Mouse (Mus musculus): Measurements from ENCODE around the gene Pdzk1. TPM values are rescaled to one million over a fixed set of nuclear protein-coding genes. Genes with fewer than 3 reads are reported as not detected.

Pdzk1 gene
- polyA plus RNA-seq, 1 experiment from 2014 or later = 0.16 TPM

- H3K36me3 ChIP-seq = no peaks in the 10 kb centered on the region
- H3K9me3 ChIP-seq = no peaks in the 10 kb centered on the region
- no peak overlapping the region for H3K4me2 ChIP-seq
- H3K9ac ChIP-seq = no peak overlapping the region
- H3K4me3 ChIP-seq = no peak overlapping the region
- no peak overlapping the region for H3K27ac ChIP-seq (replicated peaks)
- no peaks in the 10 kb centered on the region for H3K4me1 ChIP-seq (replicated peaks)
- WGBS = 52% methylated on average over 6 of the region's 6 CpGs
- no peak for ATAC-seq (ENCODE audit: low FRiP score, low read depth)
- no peaks in the 10 kb centered on the region for H3K27me3 ChIP-seq
Measured at GRCm38 (mm10) chr3:96814342-96814741, 14.7 kb upstream of the Pdzk1 start.

DNA sequence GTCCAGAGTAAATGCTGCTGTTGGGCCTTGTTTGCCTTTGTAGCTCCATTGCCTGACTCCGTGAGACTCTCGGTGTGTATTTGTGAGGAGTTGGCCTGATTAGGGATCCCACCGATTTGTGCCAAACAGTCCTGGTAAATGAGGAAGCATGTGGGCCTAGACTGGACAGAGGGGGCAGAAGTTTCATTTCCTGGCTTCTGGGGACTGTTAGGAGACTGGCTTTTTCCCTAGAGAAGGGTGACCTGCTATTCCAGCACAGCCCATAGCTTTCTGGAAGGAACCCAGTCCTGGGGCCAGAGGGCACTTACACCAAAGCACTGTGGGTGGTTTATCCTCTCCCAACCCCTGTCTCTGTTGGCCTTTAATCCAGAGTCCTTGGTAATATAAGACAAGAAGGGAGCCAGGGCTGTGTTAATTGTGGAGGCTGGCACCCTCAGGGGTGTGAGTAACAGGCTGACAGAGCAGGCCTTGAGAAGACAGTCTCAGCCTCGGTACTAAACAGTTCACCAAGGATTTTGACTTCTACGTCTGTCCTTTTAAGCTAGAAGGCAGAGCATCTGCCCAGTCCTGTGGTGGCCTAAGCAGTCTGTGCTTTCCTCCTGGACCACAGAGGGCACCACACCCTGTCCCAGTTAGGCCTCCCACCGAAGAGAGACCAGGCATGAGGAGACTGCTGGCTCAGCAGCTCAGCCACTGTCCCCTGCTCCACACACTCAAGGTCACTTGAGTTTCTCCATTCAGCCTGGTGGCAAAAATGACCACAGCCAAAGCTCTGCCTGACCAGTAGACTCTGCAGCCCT lies 8.8 kb upstream of the Pdzk1 start:
- no peak overlapping the region for H3K4me3 ChIP-seq
- no peaks in the 10 kb centered on the region for H3K4me1 ChIP-seq (replicated peaks)
- WGBS = 87% methylated on average over 6 of the region's 6 CpGs
- no peak overlapping the region for H3K4me2 ChIP-seq
- H3K27ac ChIP-seq (replicated peaks) = no peak overlapping the region
- H3K9ac ChIP-seq = no peak overlapping the region
- no peaks in the 10 kb centered on the region for H3K36me3 ChIP-seq
- no peaks in the 10 kb centered on the region for H3K9me3 ChIP-seq
- ATAC-seq (ENCODE audit: low FRiP score, low read depth) = no peak
- H3K27me3 ChIP-seq = no peaks in the 10 kb centered on the region

DNA sequence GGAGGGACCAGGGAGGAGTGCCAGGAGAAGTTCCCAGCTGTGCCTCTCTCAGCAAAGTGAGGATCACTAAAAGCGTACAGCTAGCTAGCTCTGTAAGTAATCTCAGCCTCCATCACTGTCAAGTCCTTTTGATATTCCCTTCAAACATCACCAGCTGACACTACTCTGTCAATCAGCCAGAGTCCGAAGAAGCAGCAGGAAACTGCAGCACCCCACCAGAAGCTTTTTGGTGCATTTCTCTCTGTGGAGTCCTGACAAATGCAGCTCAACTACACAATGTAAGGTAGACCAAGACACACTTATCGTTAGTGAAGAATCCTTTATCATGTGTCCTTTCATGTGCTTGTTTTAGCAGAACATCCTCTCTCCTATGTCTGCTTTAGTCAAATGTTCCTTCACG lies 7.5 kb upstream of the Pdzk1 start:
- 88% methylated on average over 4 of the region's 4 CpGs for WGBS
- Histone ChIP-seq H3K27me3 (no peaks in the 10 kb centered on the region), H3K36me3 (no peaks in the 10 kb centered on the region), H3K4me1 (replicated peaks) (no peaks in the 10 kb centered on the region), H3K9me3 (no peaks in the 10 kb centered on the region), H3K4me3 (no peak overlapping the region), H3K4me2 (no peak overlapping the region), H3K27ac (replicated peaks) (no peak overlapping the region), H3K9ac (no peak overlapping the region)
- no peak for ATAC-seq (ENCODE audit: low FRiP score, low read depth)

DNA sequence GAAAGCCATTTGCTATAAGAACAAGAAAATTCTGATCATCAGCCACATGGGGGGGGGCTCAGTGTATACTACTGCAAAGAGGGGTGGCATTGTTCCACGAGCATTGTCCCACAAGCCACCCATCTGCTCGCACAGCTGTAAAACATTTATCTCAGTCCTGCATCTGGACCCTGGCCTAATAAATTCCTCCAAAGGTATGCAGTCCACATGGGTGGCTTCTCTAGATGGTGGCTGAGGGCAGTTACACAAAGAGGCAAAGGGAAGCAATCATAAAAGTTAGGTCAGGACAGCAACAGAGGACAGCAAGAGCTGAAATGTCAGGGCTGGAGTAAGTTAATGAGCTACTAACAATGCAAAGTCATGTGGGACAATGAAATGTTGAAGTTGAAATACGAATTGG lies 5.4 kb upstream of the Pdzk1 start:
- H3K9me3 ChIP-seq = no peaks in the 10 kb centered on the region
- no peak overlapping the region for H3K27ac ChIP-seq (replicated peaks)
- H3K4me1 ChIP-seq (replicated peaks) = 0 out of 2 replicates have a peak, but pooled peaks cover 3% of the 10 kb centered on the region
- H3K36me3 ChIP-seq = no peaks in the 10 kb centered on the region
- H3K9ac ChIP-seq = no peak overlapping the region
- no peak overlapping the region for H3K4me3 ChIP-seq
- no peak overlapping the region for H3K4me2 ChIP-seq
- ATAC-seq (ENCODE audit: low FRiP score, low read depth) = no peak
- 55% methylated on average over 3 of the region's 3 CpGs for WGBS
- H3K27me3 ChIP-seq = no peaks in the 10 kb centered on the region

- Histone ChIP-seq H3K4me1 (replicated peaks) (0 out of 2 replicates have a peak, but pooled peaks cover 3% of the 10 kb centered on the region), H3K27ac (replicated peaks) (no peak overlapping the region), H3K27me3 (no peaks in the 10 kb centered on the region), H3K9me3 (no peaks in the 10 kb centered on the region), H3K9ac (no peak overlapping the region), H3K4me2 (no peak overlapping the region), H3K4me3 (no peak overlapping the region), H3K36me3 (no peaks in the 10 kb centered on the region)
- WGBS = 82% methylated on average over 12 of the region's 12 CpGs
- ATAC-seq (ENCODE audit: low FRiP score, low read depth) = no peak
Measured at GRCm38 (mm10) chr3:96824614-96825013, 4.5 kb upstream of the Pdzk1 start.

DNA sequence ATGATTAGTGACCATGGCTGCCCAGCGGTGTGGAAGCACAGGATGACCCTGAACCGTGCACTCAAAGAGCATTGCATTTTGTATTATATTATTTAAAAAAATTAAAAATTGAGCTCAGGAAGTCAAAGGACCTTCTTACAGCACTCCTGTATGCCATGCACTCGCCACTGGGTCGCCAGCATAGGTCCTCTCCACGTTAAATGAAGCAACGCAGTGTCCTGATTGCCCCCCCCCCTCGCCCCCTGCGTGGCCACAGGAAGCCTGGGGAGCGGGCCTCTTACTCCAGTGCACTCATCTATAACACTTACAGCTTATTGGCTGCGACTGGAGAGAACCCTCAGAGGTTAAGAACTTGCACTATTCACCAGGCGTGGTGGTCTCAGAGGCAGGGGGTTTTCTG lies 3.8 kb upstream of the Pdzk1 start:
- Histone ChIP-seq H3K27ac (replicated peaks) (no peak overlapping the region), H3K9me3 (no peaks in the 10 kb centered on the region), H3K4me3 (no peak overlapping the region), H3K36me3 (no peaks in the 10 kb centered on the region), H3K27me3 (no peaks in the 10 kb centered on the region), H3K4me1 (replicated peaks) (0 out of 2 replicates have a peak, but pooled peaks cover 3% of the 10 kb centered on the region), H3K4me2 (no peak overlapping the region), H3K9ac (no peak overlapping the region)
- no peak for ATAC-seq (ENCODE audit: low FRiP score, low read depth)
- WGBS = 36% methylated on average over 11 of the region's 11 CpGs

DNA sequence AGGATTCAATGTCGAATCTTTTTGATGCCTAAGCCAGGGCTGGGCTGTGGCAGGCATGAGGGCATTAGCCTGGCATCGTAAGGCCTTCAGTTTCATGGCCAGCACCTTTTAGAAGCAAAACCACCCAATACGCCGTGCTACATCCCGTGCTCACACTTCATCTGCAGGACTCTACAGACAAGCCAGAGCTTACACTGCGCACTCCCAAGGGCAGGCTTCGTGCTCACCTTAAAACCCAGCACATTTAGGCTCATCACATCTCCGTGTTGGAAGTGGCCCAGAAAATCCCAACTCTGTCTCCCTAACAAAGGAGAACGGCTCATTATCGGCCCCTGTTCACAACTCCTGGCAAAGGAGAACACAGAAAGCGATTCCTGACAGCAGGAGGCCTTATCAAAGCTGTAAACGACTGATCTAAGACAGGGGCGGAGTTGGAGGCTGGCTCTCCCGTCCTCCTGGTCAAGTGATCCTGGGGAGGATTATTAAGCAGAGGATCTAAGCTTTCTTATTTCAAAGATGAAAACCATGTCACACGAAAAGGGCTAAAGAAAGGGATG lies 698 bp upstream of the Pdzk1 start:
- Histone ChIP-seq H3K27me3 (no peaks in the 10 kb centered on the region), H3K4me3 (no peak overlapping the region), H3K9me3 (no peaks in the 10 kb centered on the region), H3K36me3 (no peaks in the 10 kb centered on the region), H3K4me2 (no peak overlapping the region), H3K9ac (no peak overlapping the region), H3K27ac (replicated peaks) (no peak overlapping the region), H3K4me1 (replicated peaks) (0 out of 2 replicates have a peak, but pooled peaks cover 3% of the 10 kb centered on the region)
- 40% methylated on average over 15 of the region's 15 CpGs for WGBS
- ATAC-seq (ENCODE audit: low FRiP score, low read depth) = no peak

DNA sequence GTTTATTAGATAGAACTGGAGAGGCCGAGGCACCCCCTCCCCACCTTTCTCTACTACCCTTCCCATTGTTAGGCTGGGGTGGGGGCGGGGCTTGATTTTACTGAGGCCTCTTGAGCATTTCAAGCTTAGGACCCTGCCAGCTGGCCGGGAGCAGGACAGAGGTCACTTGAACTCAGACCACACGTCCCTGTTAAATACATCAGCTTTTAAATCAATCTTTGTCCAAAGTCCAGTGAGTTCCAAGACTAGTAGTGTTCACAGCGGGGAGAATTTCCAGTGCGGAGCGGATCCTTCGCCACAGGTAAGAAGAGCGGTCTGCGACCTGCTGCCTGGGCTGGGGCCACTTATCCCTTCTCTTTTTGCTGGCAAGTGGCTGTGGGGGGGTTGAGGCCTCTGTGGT lies 772 bp downstream of the Pdzk1 start:
- H3K9ac ChIP-seq = no peak overlapping the region
- no peak overlapping the region for H3K27ac ChIP-seq (replicated peaks)
- no peaks in the 10 kb centered on the region for H3K27me3 ChIP-seq
- no peaks in the 10 kb centered on the region for H3K9me3 ChIP-seq
- no peaks in the 10 kb centered on the region for H3K36me3 ChIP-seq
- no peak overlapping the region for H3K4me3 ChIP-seq
- H3K4me2 ChIP-seq = no peak overlapping the region
- 0 out of 2 replicates have a peak, but pooled peaks cover 3% of the 10 kb centered on the region for H3K4me1 ChIP-seq (replicated peaks)
- no peak for ATAC-seq (ENCODE audit: low FRiP score, low read depth)
- 76% methylated on average over 10 of the region's 10 CpGs for WGBS

DNA sequence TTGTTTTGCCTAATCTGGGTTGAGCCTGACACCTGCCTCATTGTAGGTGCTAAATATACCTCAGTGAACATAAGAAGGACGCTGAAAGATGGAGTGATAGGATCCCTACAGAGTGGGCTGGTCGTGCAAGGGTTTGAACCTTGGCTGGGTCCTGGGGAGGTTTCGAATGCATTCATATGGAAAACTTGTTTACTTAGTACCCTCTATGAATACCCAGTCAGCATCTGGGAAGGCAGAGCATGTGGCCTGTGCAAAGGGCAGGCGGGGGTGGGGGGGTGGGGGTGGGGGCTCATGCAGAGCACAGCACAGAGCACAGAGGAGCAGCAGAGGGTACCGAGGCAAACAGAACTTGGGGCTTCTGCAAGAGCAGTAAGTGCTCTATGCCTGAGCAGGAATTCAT lies 3.8 kb downstream of the Pdzk1 start:
- Histone ChIP-seq H3K36me3 (no peaks in the 10 kb centered on the region), H3K4me2 (no peak overlapping the region), H3K27ac (replicated peaks) (no peak overlapping the region), H3K27me3 (no peaks in the 10 kb centered on the region), H3K4me1 (replicated peaks) (0 out of 2 replicates have a peak, but pooled peaks cover 3% of the 10 kb centered on the region), H3K4me3 (no peak overlapping the region), H3K9ac (no peak overlapping the region), H3K9me3 (no peaks in the 10 kb centered on the region)
- ATAC-seq (ENCODE audit: low FRiP score, low read depth) = no peak
- WGBS = 25% methylated on average over 5 of the region's 5 CpGs

DNA sequence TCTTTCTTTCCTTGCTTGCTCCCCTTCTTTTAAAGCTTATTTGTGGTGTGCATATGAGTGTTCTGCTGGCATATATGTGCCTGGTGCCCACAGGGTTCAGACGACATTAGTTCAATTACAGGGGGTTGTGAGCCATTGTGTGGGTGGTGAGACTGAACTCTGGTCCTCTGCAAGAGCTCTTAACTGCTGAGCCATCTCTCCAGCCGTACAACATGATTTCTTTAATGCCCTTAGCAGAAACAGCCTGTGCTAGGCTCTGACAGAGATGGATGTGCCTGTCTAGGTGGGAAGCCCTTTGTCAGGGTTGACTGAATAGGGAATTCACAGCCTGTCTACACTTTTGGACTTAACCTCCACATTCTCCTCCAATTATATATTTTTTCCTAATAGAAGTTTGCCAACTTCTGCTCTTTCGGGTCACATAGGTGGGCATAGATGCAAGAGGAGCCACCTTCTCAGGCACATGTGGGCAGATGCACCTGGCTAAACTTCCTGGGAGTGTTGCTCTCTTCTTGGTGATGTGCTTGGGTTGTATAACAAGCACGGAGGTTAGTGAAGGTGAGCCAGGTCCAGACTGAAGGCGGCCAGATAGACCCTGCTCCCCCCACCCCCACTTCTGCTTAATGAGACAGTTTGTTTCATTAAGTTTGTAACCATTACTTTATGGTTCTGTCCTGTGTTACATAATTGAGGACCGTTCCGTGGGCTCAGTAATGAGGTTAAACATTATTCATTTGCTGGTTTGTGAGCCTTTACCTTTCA lies 5.7 kb downstream of the Pdzk1 start:
- ATAC-seq (ENCODE audit: low FRiP score, low read depth) = no peak
- Histone ChIP-seq H3K4me1 (replicated peaks) (no peaks in the 10 kb centered on the region), H3K36me3 (no peaks in the 10 kb centered on the region), H3K27me3 (no peaks in the 10 kb centered on the region), H3K4me2 (no peak overlapping the region), H3K9ac (no peak overlapping the region), H3K4me3 (no peak overlapping the region), H3K9me3 (no peaks in the 10 kb centered on the region), H3K27ac (replicated peaks) (no peak overlapping the region)
- WGBS = 75% methylated on average over 7 of the region's 7 CpGs

DNA sequence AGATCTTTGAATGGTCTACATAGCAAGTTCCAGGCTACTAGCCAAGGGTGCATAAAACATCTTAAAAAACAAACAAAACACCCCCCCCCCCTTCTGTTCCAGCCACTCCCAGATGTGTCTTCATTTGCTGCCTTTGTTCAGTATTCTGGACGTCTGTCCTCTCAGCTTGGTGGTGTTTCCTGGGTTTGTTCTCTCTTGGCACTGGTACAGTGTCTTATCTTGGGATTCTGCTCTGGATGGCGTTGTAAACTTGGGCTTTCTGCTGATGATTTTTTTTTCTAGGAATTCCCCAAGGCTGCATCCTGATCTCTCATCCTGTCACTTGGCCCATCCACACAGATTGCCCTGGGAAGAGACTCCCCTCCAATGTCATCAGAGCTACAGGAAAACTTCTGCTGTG lies 7.3 kb downstream of the Pdzk1 start:
- WGBS = 63% methylated on average over 2 of the region's 2 CpGs
- Histone ChIP-seq H3K36me3 (no peaks in the 10 kb centered on the region), H3K9ac (no peak overlapping the region), H3K4me1 (replicated peaks) (no peaks in the 10 kb centered on the region), H3K9me3 (no peaks in the 10 kb centered on the region), H3K27me3 (no peaks in the 10 kb centered on the region), H3K4me2 (no peak overlapping the region), H3K27ac (replicated peaks) (no peak overlapping the region), H3K4me3 (no peak overlapping the region)
- ATAC-seq (ENCODE audit: low FRiP score, low read depth) = no peak

- H3K27ac ChIP-seq (replicated peaks) = no peak overlapping the region
- no peak overlapping the region for H3K4me2 ChIP-seq
- H3K4me3 ChIP-seq = no peak overlapping the region
- 86% methylated on average over 7 of the region's 7 CpGs for whole genome bisulfite sequencing
- no peak for ATAC-seq (ENCODE audit: low FRiP score, low read depth)
- no peaks in the 10 kb centered on the region for H3K36me3 ChIP-seq
- H3K9ac ChIP-seq = no peak overlapping the region
- no peaks in the 10 kb centered on the region for H3K9me3 ChIP-seq
- H3K27me3 ChIP-seq = no peaks in the 10 kb centered on the region
- no peaks in the 10 kb centered on the region for H3K4me1 ChIP-seq (replicated peaks)
Measured at GRCm38 (mm10) chr3:96838996-96839645, 10.0 kb downstream of the Pdzk1 start.

Measured in hindbrain, embryonic 15.5 days (tissue).